Mouse (Mus musculus): ENCODE data around the gene Obp2a. TPM values are rescaled to one million over a fixed set of nuclear protein-coding genes. Genes with fewer than 3 reads are reported as not detected.
"Not testable (repeated sequence)": the region's sequence is repeated elsewhere in the genome, so short reads cannot be mapped to it uniquely, and the experiment has no call there.

The Obp2a gene
- not detected in 2 replicates for polyA plus RNA-seq (2016; fragmentation: Nextera tagmentation; extraction: Ambion mirVana)

GRCm38 (mm10) chr2:25699743-25700142, at the start of gene Obp2a:
TSS of gene Obp2a (plus strand) at chr2:25700043.
- H3K36me3 ChIP-seq; H3K4me3 ChIP-seq; ATAC-seq (ENCODE audit: insufficient number of reproducible peaks, insufficient read depth, low FRiP score, low TSS enrichment); H3K27me3 ChIP-seq; H3K4me1 ChIP-seq; H3K4me2 ChIP-seq (replicated peaks); H3K27ac ChIP-seq; H3K9ac ChIP-seq; H3K9me3 ChIP-seq: not testable (repeated sequence)
- 91% methylated on average over 3 of the region's 3 CpGs for WGBS

GRCm38 (mm10) chr2:25652902-25653301, 46.9 kb upstream of the Obp2a start, which contains the start of gene Lcn8:
TSS of gene Lcn8 (plus strand) at chr2:25653120.
- Histone ChIP-seq H3K36me3 (no peaks in the 10 kb centered on the region), H3K9me3 (no peaks in the 10 kb centered on the region), H3K4me3 (no peak within 1 kb of the TSS), H3K4me1 (no peaks in the 10 kb centered on the region), H3K9ac (no peak within 1 kb of the TSS), H3K4me2 (replicated peaks) (no peak within 1 kb of the TSS), H3K27me3 (no peaks in the 10 kb centered on the region), H3K27ac (no peak within 1 kb of the TSS)
- no peak for ATAC-seq (ENCODE audit: insufficient number of reproducible peaks, insufficient read depth, low FRiP score, low TSS enrichment)
- 75% methylated on average over 2 of the region's 2 CpGs for WGBS

GRCm38 (mm10) chr2:25654502-25654901, 45.3 kb upstream of the Obp2a start:
- Histone ChIP-seq H3K27me3 (no peaks in the 10 kb centered on the region), H3K9me3 (no peaks in the 10 kb centered on the region), H3K27ac (no peak overlapping the region), H3K4me3 (no peak overlapping the region), H3K9ac (no peak overlapping the region), H3K4me1 (no peaks in the 10 kb centered on the region), H3K36me3 (no peaks in the 10 kb centered on the region), H3K4me2 (replicated peaks) (no peak overlapping the region)
- ATAC-seq (ENCODE audit: insufficient number of reproducible peaks, insufficient read depth, low FRiP score, low TSS enrichment) = no peak
- whole genome bisulfite sequencing = 24% methylated on average over 1 of the region's 1 CpGs

- ATAC-seq (ENCODE audit: insufficient number of reproducible peaks, insufficient read depth, low FRiP score, low TSS enrichment) = no peak
- Histone ChIP-seq H3K4me1 (no peaks in the 10 kb centered on the region), H3K4me3 (no peak overlapping the region), H3K4me2 (replicated peaks) (no peak overlapping the region), H3K9ac (no peak overlapping the region), H3K27ac (no peak overlapping the region), H3K36me3 (no peaks in the 10 kb centered on the region), H3K9me3 (no peaks in the 10 kb centered on the region), H3K27me3 (no peaks in the 10 kb centered on the region)
- WGBS = 84% methylated on average over 4 of the region's 4 CpGs
These were observed 43.2 kb upstream of the Obp2a start for GRCm38 (mm10) chr2:25656691-25657090.

GRCm38 (mm10) chr2:25657246-25657645, 42.6 kb upstream of the Obp2a start:
- H3K36me3 ChIP-seq = no peaks in the 10 kb centered on the region
- H3K9ac ChIP-seq = no peak overlapping the region
- H3K4me1 ChIP-seq = no peaks in the 10 kb centered on the region
- H3K27me3 ChIP-seq = no peaks in the 10 kb centered on the region
- ATAC-seq (ENCODE audit: insufficient number of reproducible peaks, insufficient read depth, low FRiP score, low TSS enrichment) = no peak
- no peak overlapping the region for H3K4me3 ChIP-seq
- H3K27ac ChIP-seq = no peak overlapping the region
- H3K4me2 ChIP-seq (replicated peaks) = no peak overlapping the region
- WGBS = 84% methylated on average over 4 of the region's 4 CpGs
- no peaks in the 10 kb centered on the region for H3K9me3 ChIP-seq

- no peaks in the 10 kb centered on the region for H3K9me3 ChIP-seq
- no peaks in the 10 kb centered on the region for H3K36me3 ChIP-seq
- no peak within 1 kb of the TSS for H3K4me2 ChIP-seq (replicated peaks)
- H3K4me3 ChIP-seq = no peak within 1 kb of the TSS
- H3K27me3 ChIP-seq = no peaks in the 10 kb centered on the region
- no peak within 1 kb of the TSS for H3K27ac ChIP-seq
- no peak for ATAC-seq (ENCODE audit: insufficient number of reproducible peaks, insufficient read depth, low FRiP score, low TSS enrichment)
- no peak within 1 kb of the TSS for H3K9ac ChIP-seq
- H3K4me1 ChIP-seq = no peaks in the 10 kb centered on the region
These were observed 42.2 kb upstream of the Obp2a start, which contains the start of gene Lcn5 for GRCm38 (mm10) chr2:25657652-25658051. TSS of gene Lcn5 (plus strand) at chr2:25657952.

GRCm38 (mm10) chr2:25660279-25660678, 39.6 kb upstream of the Obp2a start:
- Histone ChIP-seq H3K9ac (no peak overlapping the region), H3K4me1 (no peaks in the 10 kb centered on the region), H3K36me3 (no peaks in the 10 kb centered on the region), H3K27me3 (no peaks in the 10 kb centered on the region), H3K4me2 (replicated peaks) (no peak overlapping the region), H3K4me3 (no peak overlapping the region), H3K9me3 (no peaks in the 10 kb centered on the region), H3K27ac (no peak overlapping the region)
- no peak for ATAC-seq (ENCODE audit: insufficient number of reproducible peaks, insufficient read depth, low FRiP score, low TSS enrichment)
- 79% methylated on average over 8 of the region's 8 CpGs for WGBS

GRCm38 (mm10) chr2:25661245-25661970, 38.4 kb upstream of the Obp2a start:
- 86% methylated on average over 6 of the region's 6 CpGs for WGBS
- no peak overlapping the region for H3K4me2 ChIP-seq (replicated peaks)
- H3K4me3 ChIP-seq = no peak overlapping the region
- H3K4me1 ChIP-seq = no peaks in the 10 kb centered on the region
- H3K9ac ChIP-seq = no peak overlapping the region
- H3K27ac ChIP-seq = no peak overlapping the region
- no peak for ATAC-seq (ENCODE audit: insufficient number of reproducible peaks, insufficient read depth, low FRiP score, low TSS enrichment)
- no peaks in the 10 kb centered on the region for H3K9me3 ChIP-seq
- H3K36me3 ChIP-seq = no peaks in the 10 kb centered on the region
- no peaks in the 10 kb centered on the region for H3K27me3 ChIP-seq

- H3K9me3 ChIP-seq = no peaks in the 10 kb centered on the region
- H3K4me2 ChIP-seq (replicated peaks) = no peak overlapping the region
- H3K27ac ChIP-seq = no peak overlapping the region
- H3K4me3 ChIP-seq = no peak overlapping the region
- 72% methylated on average over 1 of the region's 1 CpGs for WGBS
- H3K36me3 ChIP-seq = no peaks in the 10 kb centered on the region
- no peaks in the 10 kb centered on the region for H3K4me1 ChIP-seq
- no peaks in the 10 kb centered on the region for H3K27me3 ChIP-seq
- no peak overlapping the region for H3K9ac ChIP-seq
- ATAC-seq (ENCODE audit: insufficient number of reproducible peaks, insufficient read depth, low FRiP score, low TSS enrichment) = no peak
These were observed 36.3 kb upstream of the Obp2a start for GRCm38 (mm10) chr2:25663511-25663910.

GRCm38 (mm10) chr2:25664125-25664524, 35.7 kb upstream of the Obp2a start:
- no peak overlapping the region for H3K4me2 ChIP-seq (replicated peaks)
- 62% methylated on average over 5 of the region's 5 CpGs for WGBS
- no peak overlapping the region for H3K4me3 ChIP-seq
- ATAC-seq (ENCODE audit: insufficient number of reproducible peaks, insufficient read depth, low FRiP score, low TSS enrichment) = no peak
- H3K4me1 ChIP-seq = no peaks in the 10 kb centered on the region
- no peaks in the 10 kb centered on the region for H3K27me3 ChIP-seq
- no peak overlapping the region for H3K9ac ChIP-seq
- H3K9me3 ChIP-seq = no peaks in the 10 kb centered on the region
- H3K27ac ChIP-seq = no peak overlapping the region
- no peaks in the 10 kb centered on the region for H3K36me3 ChIP-seq

- no peak overlapping the region for H3K4me2 ChIP-seq (replicated peaks)
- no peaks in the 10 kb centered on the region for H3K36me3 ChIP-seq
- WGBS = 70% methylated on average over 1 of the region's 1 CpGs
- H3K9me3 ChIP-seq = no peaks in the 10 kb centered on the region
- no peak for ATAC-seq (ENCODE audit: insufficient number of reproducible peaks, insufficient read depth, low FRiP score, low TSS enrichment)
- no peaks in the 10 kb centered on the region for H3K4me1 ChIP-seq
- no peak overlapping the region for H3K9ac ChIP-seq
- no peak overlapping the region for H3K4me3 ChIP-seq
- H3K27me3 ChIP-seq = no peaks in the 10 kb centered on the region
- H3K27ac ChIP-seq = no peak overlapping the region
These were observed 33.3 kb upstream of the Obp2a start for GRCm38 (mm10) chr2:25666516-25666915.

GRCm38 (mm10) chr2:25676486-25676885, 23.4 kb upstream of the Obp2a start, which contains the start of gene Lcn6:
TSS of gene Lcn6 (plus strand) at chr2:25676786.
- no peaks in the 10 kb centered on the region for H3K27me3 ChIP-seq
- H3K4me2 ChIP-seq (replicated peaks) = no peak within 1 kb of the TSS
- H3K4me3 ChIP-seq = no peak within 1 kb of the TSS
- no peak for ATAC-seq (ENCODE audit: insufficient number of reproducible peaks, insufficient read depth, low FRiP score, low TSS enrichment)
- no peak within 1 kb of the TSS for H3K27ac ChIP-seq
- H3K36me3 ChIP-seq = no peaks in the 10 kb centered on the region
- WGBS = 88% methylated on average over 3 of the region's 3 CpGs
- no peaks in the 10 kb centered on the region for H3K4me1 ChIP-seq
- no peaks in the 10 kb centered on the region for H3K9me3 ChIP-seq
- no peak within 1 kb of the TSS for H3K9ac ChIP-seq
